Mouse (Mus musculus): ENCODE measurements at regions not wholly inside any gene's neighbourhood (a gene's known extent, or its start where the extent isn't known, plus 50 kb on each side); places are given as distances from the start of the nearest gene placed in this dataset.

DNA sequence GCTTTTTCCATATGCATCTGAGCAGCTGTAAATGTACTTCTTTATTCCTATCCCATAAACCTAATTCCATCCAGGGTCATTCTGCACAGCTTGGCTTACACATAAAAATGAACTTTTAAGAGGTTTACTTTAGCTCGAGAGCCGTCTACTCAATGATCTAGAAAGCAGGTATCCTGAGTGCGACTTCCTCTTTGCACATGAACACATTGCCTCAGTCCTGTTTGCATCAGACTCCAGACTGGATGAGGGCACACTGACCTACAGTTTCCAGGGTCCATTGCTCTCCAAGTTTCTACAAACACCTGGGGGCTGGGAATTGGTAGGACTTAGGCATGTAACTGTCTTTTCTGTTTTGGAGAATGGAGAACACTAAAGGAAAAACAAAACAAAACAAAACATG lies 2310.5 kb downstream of the 4930444P10Rik start:
- H3K36me3 ChIP-seq (ENCODE audit: control insufficient read depth, insufficient read depth, low read length), result no peaks in the 10 kb centered on the region
- peak; percentile 24; the same call in 1 of the 2 replicates for ATAC-seq (ENCODE audit: low FRiP score, low read depth)
- H3K4me2 ChIP-seq (replicated peaks; ENCODE audit: low read depth, low read length, severe bottlenecking), result no peak overlapping the region
- WGBS, result 30% methylated on average over 3 of the region's 3 CpGs
- no peak overlapping the region for H3K4me3 ChIP-seq (replicated peaks; ENCODE audit: low read length)
- H3K9me3 ChIP-seq (ENCODE audit: control insufficient read depth, low read length), result no peaks in the 10 kb centered on the region
- no peak overlapping the region for H3K9ac ChIP-seq (ENCODE audit: low read depth, low read length, severe bottlenecking)
- no peak for TF ChIP-seq POLR2A (IDR thresholded peaks at IDR 0.05; ENCODE audit: borderline replicate concordance, extremely low read depth, insufficient read depth, insufficient read length)
- no peaks in the 10 kb centered on the region for H3K4me1 ChIP-seq (ENCODE audit: control insufficient read depth, insufficient read depth, low read length)
- no peak for DNase-seq (ENCODE audit: low spot score)
- H3K27ac ChIP-seq (replicated peaks; ENCODE audit: low read depth, low read length), result no peak overlapping the region
- H3K27me3 ChIP-seq (ENCODE audit: control insufficient read depth, insufficient read depth, low read length), result no peaks in the 10 kb centered on the region

DNA sequence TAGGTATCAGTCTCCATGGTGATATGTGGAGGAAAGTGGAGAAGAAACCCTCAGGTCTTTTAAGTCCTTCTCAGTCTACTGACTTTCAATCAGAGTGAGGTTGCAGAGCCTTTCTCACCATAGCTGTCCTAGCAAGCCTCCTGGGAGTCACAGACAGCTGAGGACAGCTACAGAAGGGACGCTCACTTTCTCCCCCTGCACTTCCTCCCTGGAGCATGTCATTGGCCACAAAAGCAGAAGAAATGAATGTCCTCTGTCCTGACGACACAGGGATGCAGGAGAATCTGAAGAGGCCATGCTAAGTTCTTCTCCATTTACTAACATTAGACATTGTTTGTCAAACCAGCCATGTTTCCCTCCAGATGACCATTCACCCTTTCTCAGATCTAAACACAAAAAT lies 2321.0 kb downstream of the 4930444P10Rik start:
- no peak for TF ChIP-seq POLR2A (IDR thresholded peaks at IDR 0.05; ENCODE audit: borderline replicate concordance, extremely low read depth, insufficient read depth, insufficient read length)
- no peak overlapping the region for H3K4me3 ChIP-seq (replicated peaks; ENCODE audit: low read length)
- no peaks in the 10 kb centered on the region for H3K36me3 ChIP-seq (ENCODE audit: control insufficient read depth, insufficient read depth, low read length)
- ATAC-seq (ENCODE audit: low FRiP score, low read depth) (no peak), DNase-seq (ENCODE audit: low spot score) (no peak)
- H3K9me3 ChIP-seq (ENCODE audit: control insufficient read depth, low read length), result no peaks in the 10 kb centered on the region
- no peak overlapping the region for H3K4me2 ChIP-seq (replicated peaks; ENCODE audit: low read depth, low read length, severe bottlenecking)
- H3K4me1 ChIP-seq (ENCODE audit: control insufficient read depth, insufficient read depth, low read length), result peaks cover 6% of the 10 kb centered on the region
- 40% methylated on average over 2 of the region's 2 CpGs for whole genome bisulfite sequencing
- no peaks in the 10 kb centered on the region for H3K27me3 ChIP-seq (ENCODE audit: control insufficient read depth, insufficient read depth, low read length)
- H3K27ac ChIP-seq (replicated peaks; ENCODE audit: low read depth, low read length), result 0 out of 2 replicates have a peak overlapping the region, but pooled peaks have one; percentile 38
- H3K9ac ChIP-seq (ENCODE audit: low read depth, low read length, severe bottlenecking), result no peak overlapping the region

DNA sequence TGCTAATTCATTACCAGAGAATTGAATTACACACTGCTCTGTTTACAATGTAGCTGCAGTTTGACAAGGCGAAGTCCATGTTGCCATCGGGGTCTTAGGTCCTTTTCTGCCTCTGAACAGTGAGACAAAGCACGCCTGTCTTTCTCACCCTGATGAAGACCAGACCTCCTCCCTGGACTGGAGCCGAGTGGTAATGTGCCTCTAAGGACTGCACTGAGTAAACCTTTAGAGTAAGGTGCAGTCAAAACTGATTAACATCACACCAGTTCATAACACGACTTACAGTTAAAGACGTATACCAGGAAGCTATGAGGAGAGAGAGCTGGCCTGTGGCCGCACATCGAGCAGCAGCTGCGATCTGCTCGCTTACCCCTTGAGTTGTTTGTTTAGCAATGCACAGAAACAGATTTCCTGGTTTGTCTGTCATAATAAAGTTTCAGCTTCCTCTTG lies 2322.1 kb downstream of the 4930444P10Rik start:
- no peak for TF ChIP-seq POLR2A (IDR thresholded peaks at IDR 0.05; ENCODE audit: borderline replicate concordance, extremely low read depth, insufficient read depth, insufficient read length)
- H3K4me3 ChIP-seq (replicated peaks; ENCODE audit: low read length), result no peak overlapping the region
- 16% methylated on average over 10 of the region's 10 CpGs for WGBS
- ATAC-seq (ENCODE audit: low FRiP score, low read depth) (peak; percentile 87), DNase-seq (ENCODE audit: low spot score) (peak; percentile 66)
- H3K4me1 ChIP-seq (ENCODE audit: control insufficient read depth, insufficient read depth, low read length), result peaks cover 6% of the 10 kb centered on the region
- H3K4me2 ChIP-seq (replicated peaks; ENCODE audit: low read depth, low read length, severe bottlenecking), result peak overlapping the region; percentile 16
- no peaks in the 10 kb centered on the region for H3K36me3 ChIP-seq (ENCODE audit: control insufficient read depth, insufficient read depth, low read length)
- H3K27me3 ChIP-seq (ENCODE audit: control insufficient read depth, insufficient read depth, low read length), result no peaks in the 10 kb centered on the region
- H3K9ac ChIP-seq (ENCODE audit: low read depth, low read length, severe bottlenecking), result no peak overlapping the region
- H3K9me3 ChIP-seq (ENCODE audit: control insufficient read depth, low read length), result no peaks in the 10 kb centered on the region
- H3K27ac ChIP-seq (replicated peaks; ENCODE audit: low read depth, low read length), result peak overlapping the region; percentile 48; the same call in 1 of the 2 replicates

DNA sequence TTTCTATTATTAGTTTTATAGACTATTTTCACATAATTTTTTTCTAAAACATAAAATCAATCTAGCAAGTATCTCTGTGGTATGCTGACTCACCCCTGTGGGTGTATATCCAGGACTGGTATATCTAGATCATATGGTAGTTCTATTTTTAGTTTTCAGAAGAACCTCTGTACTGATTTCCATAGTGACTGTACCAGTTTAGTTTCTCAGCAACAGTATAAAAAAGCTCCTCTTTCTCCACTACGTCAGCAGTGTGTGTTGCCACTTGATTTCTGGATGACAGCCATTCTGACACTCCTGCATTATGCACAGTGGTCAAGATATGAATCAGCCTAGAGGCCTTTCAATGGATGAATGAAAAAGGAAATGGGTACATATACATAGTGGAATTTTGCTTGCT lies 2338.6 kb downstream of the A830018L16Rik start:
- no peak overlapping the region for H3K4me2 ChIP-seq (replicated peaks; ENCODE audit: low read depth, low read length, severe bottlenecking)
- H3K27ac ChIP-seq (replicated peaks; ENCODE audit: low read depth, low read length), result no peak overlapping the region
- DNase-seq (ENCODE audit: low spot score), result no peak
- H3K4me1 ChIP-seq (ENCODE audit: control insufficient read depth, insufficient read depth, low read length), result no peaks in the 10 kb centered on the region
- no peaks in the 10 kb centered on the region for H3K9me3 ChIP-seq (ENCODE audit: control insufficient read depth, low read length)
- 64% methylated on average over 1 of the region's 1 CpGs for WGBS
- ATAC-seq (ENCODE audit: low FRiP score, low read depth), result no peak
- H3K27me3 ChIP-seq (ENCODE audit: control insufficient read depth, insufficient read depth, low read length), result no peaks in the 10 kb centered on the region
- no peak overlapping the region for H3K9ac ChIP-seq (ENCODE audit: low read depth, low read length, severe bottlenecking)
- H3K4me3 ChIP-seq (replicated peaks; ENCODE audit: low read length), result no peak overlapping the region
- no peaks in the 10 kb centered on the region for H3K36me3 ChIP-seq (ENCODE audit: control insufficient read depth, insufficient read depth, low read length)
- no peak for TF ChIP-seq POLR2A (IDR thresholded peaks at IDR 0.05; ENCODE audit: borderline replicate concordance, extremely low read depth, insufficient read depth, insufficient read length)

DNA sequence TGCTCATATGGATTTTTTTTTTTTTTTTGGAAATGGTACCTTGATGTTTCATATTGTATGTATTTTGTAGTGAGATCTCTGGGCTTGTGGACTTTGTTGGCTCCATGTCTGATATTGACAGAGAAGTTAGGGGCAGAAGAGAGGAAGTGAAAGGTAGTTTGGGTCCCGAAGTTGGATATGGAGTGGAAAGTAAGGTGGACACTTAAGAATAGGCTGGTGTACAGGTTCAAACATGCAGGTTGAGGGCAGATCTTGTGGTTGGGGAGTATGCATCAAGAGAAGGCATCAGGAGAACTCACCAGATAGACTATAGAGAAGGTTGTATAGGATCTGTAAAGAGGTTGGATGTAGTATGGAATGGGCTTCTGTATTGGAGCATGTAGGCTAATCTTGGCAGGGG lies 2337.5 kb downstream of the A830018L16Rik start:
- H3K4me2 ChIP-seq (replicated peaks; ENCODE audit: low read depth, low read length, severe bottlenecking), result no peak overlapping the region
- WGBS, result 93% methylated on average over 1 of the region's 1 CpGs
- ATAC-seq (ENCODE audit: low FRiP score, low read depth), result no peak

More for the DNA sequence above, 2337.5 kb downstream of the A830018L16Rik start:
- no peak for TF ChIP-seq POLR2A (IDR thresholded peaks at IDR 0.05; ENCODE audit: borderline replicate concordance, extremely low read depth, insufficient read depth, insufficient read length)
- Histone ChIP-seq H3K27ac (replicated peaks; ENCODE audit: low read depth, low read length) (no peak overlapping the region), H3K27me3 (ENCODE audit: control insufficient read depth, insufficient read depth, low read length) (no peaks in the 10 kb centered on the region), H3K36me3 (ENCODE audit: control insufficient read depth, insufficient read depth, low read length) (no peaks in the 10 kb centered on the region), H3K9me3 (ENCODE audit: control insufficient read depth, low read length) (no peaks in the 10 kb centered on the region), H3K9ac (ENCODE audit: low read depth, low read length, severe bottlenecking) (no peak overlapping the region), H3K4me3 (replicated peaks; ENCODE audit: low read length) (no peak overlapping the region), H3K4me1 (ENCODE audit: control insufficient read depth, insufficient read depth, low read length) (no peaks in the 10 kb centered on the region)
- no peak for DNase-seq (ENCODE audit: low spot score)

All from limb, embryonic 14.5 days (tissue).